Mouse (Mus musculus) CD4-positive helper T cell, adult 2 months (primary cell): ENCODE measurements at regions not wholly inside any gene's neighbourhood (a gene's known extent, or its start where the extent isn't known, plus 50 kb on each side); places are given as distances from the start of the nearest gene placed in this dataset.

Experiments
- DNase-seq: peaks from one replicate; pipeline ENCODE4 v3.0.0-alpha.2; 2012; ENCODE audit warnings: low read depth, missing footprints, low spot score

GRCm38 (mm10) chr3:78782766-78783165 lies 503.6 kb downstream of the Rapgef2 start:
- DNase-seq = no peak

GRCm38 (mm10) chr3:78755686-78756476 lies 530.4 kb downstream of the Rapgef2 start:
- DNase-seq = no peak

- DNase-seq = no peak
Measured at GRCm38 (mm10) chr3:78736111-78736510, 550.2 kb downstream of the Rapgef2 start.

DNA sequence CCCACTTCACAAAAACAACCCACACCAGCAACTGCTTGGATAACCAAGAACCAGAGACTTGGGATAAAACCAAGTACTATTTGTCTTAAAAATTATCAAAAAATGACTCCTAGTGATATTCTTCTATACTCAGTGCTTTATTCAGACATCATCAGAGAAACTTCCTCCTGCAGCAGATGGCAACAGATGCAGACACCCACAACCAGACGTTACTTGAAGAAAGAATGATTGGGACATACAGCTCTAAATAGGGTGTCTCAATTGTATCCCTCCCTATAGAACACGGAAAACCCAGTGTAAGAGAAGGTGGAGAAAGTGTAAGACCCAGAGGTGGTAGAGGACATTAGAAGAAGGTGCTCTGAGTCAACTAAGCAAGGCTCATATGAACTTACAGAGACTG lies 569.6 kb downstream of the Rapgef2 start:
- DNase-seq = no peak

- DNase-seq = no peak
Measured at GRCm38 (mm10) chr3:78707687-78708086, 578.6 kb downstream of the Rapgef2 start.

DNA sequence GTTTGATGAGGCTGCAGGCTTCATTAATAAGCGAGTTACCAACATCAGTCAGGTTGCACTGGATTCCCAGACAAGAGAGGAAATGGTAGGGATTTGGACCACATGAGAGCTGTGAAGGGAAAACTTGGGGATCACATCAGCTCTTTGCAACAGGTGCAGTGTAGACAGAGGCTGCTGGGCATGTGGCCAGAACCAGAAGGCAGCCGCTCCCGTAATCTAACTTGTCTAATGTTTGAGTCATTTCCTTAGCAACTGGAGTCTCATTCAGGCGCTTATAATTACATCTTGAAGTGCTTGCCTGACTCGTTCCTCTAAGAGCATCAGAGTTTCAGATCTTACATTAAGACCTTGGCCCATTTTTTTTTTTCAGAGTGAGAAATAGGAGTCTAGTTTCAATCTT lies 587.4 kb downstream of the Rapgef2 start:
- no peak for DNase-seq

GRCm38 (mm10) chr3:78691499-78691898 lies 594.8 kb downstream of the Rapgef2 start:
- no peak for DNase-seq

DNA sequence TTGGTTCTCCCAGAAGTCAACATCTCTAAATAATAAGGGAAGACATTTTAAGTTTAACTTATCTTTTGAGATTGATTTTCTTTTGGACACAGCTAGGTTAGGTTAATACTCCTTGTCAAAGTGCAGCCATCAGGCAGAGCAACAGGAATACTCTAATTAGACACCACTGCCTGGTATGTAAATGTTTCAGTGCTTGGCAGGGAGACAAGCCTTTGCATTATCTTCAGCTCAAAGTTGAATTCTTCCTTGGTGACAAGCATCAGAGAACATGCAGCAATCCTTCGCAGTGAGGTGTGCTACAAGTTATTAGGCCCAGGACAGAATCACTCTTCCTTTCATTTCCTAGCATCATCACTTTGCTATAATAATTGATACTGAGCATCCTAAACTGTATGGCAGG lies 608.7 kb downstream of the Rapgef2 start:
- no peak for DNase-seq

- no peak for DNase-seq
Measured at GRCm38 (mm10) chr3:78676806-78677205, 609.5 kb downstream of the Rapgef2 start.

- no peak for DNase-seq
Measured at GRCm38 (mm10) chr3:78674529-78675187, 611.7 kb downstream of the Rapgef2 start.

DNA sequence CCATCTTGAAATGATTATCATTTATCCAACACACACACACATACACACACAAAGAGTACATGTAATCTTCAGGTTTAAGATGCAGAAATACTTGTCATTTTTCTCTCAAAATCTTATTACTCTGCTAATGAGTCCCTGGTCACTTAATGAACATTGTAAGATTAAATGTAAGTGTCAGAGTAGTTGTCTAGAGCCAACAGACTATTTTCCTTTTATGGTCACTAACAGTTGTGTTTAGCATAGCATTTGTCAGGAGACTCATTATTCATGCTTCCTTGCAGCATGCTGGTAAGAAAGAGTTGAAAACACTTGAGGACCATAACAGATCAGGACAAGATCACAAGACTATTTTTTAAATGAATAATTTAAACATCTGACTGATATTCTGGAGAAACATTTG lies 618.3 kb downstream of the Rapgef2 start:
- no peak for DNase-seq

GRCm38 (mm10) chr3:78667374-78668023 lies 618.8 kb downstream of the Rapgef2 start:
- DNase-seq = no peak

DNA sequence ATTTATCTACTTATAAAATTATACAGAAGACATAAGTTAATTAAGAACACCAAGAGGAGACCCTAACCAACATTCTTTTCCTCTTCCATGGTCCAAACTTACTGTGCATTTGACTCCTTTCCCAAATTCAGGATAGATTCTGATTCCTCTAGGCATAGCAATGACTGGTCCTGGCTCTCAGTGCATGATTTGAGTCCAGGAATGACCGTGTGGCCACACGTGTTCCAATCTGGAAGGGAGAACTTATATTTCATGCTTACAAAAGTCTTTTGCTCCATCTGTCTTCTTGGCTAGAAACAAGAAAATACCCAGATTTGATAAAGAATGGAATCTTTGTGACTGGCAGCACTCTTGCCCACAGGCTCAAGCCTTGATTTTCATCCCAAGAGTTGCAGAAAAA lies 638.2 kb downstream of the Rapgef2 start:
- DNase-seq = no peak

DNA sequence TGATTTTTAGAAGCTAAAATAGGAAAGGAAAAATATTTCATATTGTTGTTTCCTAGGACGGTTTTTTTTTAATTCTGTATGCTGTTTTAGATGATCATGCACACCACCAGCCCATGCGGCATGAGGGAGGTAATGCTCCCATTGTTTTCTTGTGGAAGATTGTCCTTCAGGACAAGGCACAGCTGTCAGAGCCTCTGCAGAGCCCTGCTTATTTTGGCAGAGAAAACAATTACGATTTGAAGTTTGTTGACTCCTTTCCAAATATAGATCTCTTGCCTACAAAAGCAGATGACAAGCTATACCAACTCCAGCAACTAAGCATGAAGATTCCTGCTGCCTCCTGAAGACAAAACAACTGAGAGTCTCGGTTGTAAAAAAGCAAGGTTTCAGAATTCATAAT lies 650.9 kb downstream of the Rapgef2 start:
- no peak for DNase-seq

GRCm38 (mm10) chr3:78618900-78619299 lies 667.4 kb downstream of the Rapgef2 start:
- no peak for DNase-seq

GRCm38 (mm10) chr3:78594718-78595236 lies 691.5 kb downstream of the Rapgef2 start:
- DNase-seq = no peak

GRCm38 (mm10) chr3:78594305-78594704 lies 692.0 kb downstream of the Rapgef2 start:
- no peak for DNase-seq

DNA sequence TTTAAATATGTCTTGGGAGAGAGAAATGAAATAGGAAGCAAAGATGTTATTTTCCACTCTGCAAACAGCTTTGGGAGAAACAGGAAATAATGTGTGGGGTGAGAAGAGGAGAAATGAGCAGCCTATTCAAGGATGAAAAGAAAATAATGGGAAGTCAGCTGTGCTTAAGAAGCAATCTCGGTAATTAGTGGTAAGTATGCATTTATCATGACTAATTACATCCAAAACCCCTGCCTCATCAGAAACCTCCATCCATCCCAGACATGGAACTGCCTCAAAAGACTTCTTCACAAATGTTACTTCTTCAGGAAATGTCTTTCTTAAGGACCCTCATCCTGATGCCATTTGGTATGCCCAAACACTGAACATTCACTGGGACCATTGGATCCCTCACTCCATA lies 699.7 kb downstream of the Rapgef2 start:
- DNase-seq = no peak

DNA sequence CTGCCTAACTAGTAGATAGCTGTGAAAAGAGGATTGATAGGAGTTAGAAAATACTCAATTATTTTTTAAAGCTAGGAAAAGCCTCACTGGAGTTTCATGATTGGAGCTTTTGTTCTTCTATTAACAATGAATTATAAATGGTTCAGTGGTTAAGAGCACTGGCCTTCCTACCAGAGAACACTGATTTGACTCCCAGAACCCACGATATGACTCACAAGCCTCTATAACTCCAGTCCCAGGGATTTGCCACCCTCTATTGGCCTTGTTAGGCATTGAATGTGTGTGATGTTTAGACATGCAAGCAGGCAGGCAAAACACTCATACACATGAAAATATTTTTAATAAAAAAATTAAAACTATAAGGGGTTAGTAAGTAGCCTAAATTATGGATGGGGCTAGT lies 704.4 kb downstream of the Rapgef2 start:
- no peak for DNase-seq

- no peak for DNase-seq
Measured at GRCm38 (mm10) chr3:78581100-78581499, 705.2 kb downstream of the Rapgef2 start.

DNA sequence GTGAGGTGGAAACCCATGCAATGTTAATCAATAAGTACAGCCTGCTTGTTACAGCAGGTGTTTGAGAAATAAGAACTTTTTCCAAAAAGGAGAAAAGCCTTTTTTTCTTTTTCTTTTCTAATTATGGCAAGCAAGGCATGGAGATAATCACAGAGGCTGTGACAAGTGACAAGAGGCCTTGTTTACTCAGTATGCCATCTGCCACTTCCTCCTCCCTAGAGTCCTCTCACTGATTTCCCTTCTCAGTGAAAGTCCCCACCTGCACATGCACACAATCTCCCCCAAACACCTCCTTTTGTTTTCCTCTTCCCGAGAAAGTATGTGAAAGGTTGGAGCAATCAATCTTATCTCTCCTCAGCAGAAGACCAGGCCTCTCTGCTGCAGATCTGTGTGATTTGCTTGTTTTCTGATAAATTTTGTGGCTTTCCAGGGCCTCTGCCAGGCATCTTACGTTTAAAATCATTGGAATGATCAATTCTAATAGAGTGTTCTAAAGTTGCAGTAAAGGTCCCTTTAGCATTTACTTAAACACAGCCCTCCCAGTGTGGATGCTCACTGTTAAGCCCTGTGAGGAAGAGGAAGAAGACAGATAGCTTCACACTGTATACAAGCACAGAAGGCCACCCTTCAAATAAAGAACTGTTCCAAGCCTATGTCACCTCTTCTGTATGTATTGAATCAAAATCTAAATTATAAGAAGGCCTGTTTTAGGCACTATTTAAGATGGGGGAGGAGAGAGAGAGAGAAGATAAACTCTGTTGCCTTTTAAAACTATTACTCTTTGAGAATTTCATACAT lies 710.5 kb downstream of the Rapgef2 start:
- no peak for DNase-seq

DNA sequence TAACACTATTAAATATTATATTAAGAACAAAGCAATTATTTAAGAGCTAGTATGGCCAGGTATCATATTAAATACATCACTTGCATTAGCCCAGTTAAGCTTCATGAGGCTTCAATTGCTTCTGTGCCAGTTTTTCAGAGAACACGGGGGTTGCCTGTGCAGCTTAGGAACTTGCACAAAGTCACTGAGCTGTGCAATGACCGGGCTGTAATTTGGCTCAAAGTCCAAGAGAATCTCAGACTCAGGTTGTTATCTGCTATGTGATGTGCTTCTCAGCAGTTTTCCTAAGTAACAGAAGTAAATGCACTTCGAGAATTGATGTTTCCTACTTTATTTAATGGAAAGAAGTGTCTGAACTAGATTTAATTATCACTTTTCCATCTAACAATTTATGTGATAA lies 711.5 kb downstream of the Rapgef2 start:
- no peak for DNase-seq
